Mouse (Mus musculus) liver, postnatal 0 days (tissue): Measurements from ENCODE around the gene Ipcef1. TPM values are rescaled to one million over a fixed set of nuclear protein-coding genes. Genes with fewer than 3 reads are reported as not detected.
"Not testable (repeated sequence)": the region's sequence is repeated elsewhere in the genome, so short reads cannot be mapped to it uniquely, and the experiment has no call there.

Source experiments
- ATAC-seq: fragments of 200-750 bp; cut with Nextera tagmentation; 2 replicates; pipeline ENCODE4 v1.8.0; 2017; ENCODE audit warnings: mild to moderate bottlenecking, moderate library complexity
- DNase-seq: peaks from one replicate; pipeline ENCODE4 v3.0.0-alpha.2; 2016
- H3K27ac ChIP-seq: fragments of 300-500 bp; sonication (generic); 2 replicates; pipeline ENCODE4 v1.5.1; 2014; ENCODE audit warnings: antibody characterized with exemption, moderate library complexity, mild to moderate bottlenecking, low read depth
- H3K27me3 ChIP-seq: fragments of 300-500 bp; sonication (generic); 2 replicates; pipeline ENCODE4 v1.6.1; 2014; ENCODE audit warnings: low read length, control low read depth, mixed read lengths; ENCODE audit not compliant: insufficient read depth
- H3K36me3 ChIP-seq: fragments of 300-500 bp; sonication (generic); replicated peaks from 2 replicates; pipeline ENCODE4 v1.6.1; 2014; ENCODE audit warnings: mild to moderate bottlenecking, control low read depth, low read length, moderate library complexity, mixed read lengths; ENCODE audit not compliant: insufficient read depth
- H3K4me1 ChIP-seq: fragments of 300-500 bp; sonication (generic); 2 replicates; pipeline ENCODE4 v1.6.1; 2014; ENCODE audit warnings: antibody characterized with exemption, mild to moderate bottlenecking, control low read depth; ENCODE audit not compliant: insufficient read depth
- H3K4me2 ChIP-seq: fragments of 300-500 bp; sonication (generic); 2 replicates; pipeline ENCODE4 v1.6.1; 2014; ENCODE audit warnings: low read depth, mild to moderate bottlenecking, low read length, moderate library complexity, mixed read lengths
- H3K4me3 ChIP-seq: fragments of 300-500 bp; sonication (generic); 2 replicates; pipeline ENCODE4 v1.5.1; 2014; ENCODE audit warnings: low read depth, low read length
- H3K9ac ChIP-seq: fragments of 300-500 bp; sonication (generic); replicated peaks from 2 replicates; pipeline ENCODE4 v1.6.1; 2014; ENCODE audit warnings: mild to moderate bottlenecking, moderate library complexity
- H3K9me3 ChIP-seq: fragments of 300-500 bp; sonication (generic); 2 replicates; pipeline ENCODE4 v1.6.1; 2016; ENCODE audit warnings: mild to moderate bottlenecking, control low read depth, low read length, mixed read lengths
- CTCF ChIP-seq: sonication (generic); IDR thresholded peaks from 2 replicates; pipeline ENCODE4 v1.5.1; 2016; ENCODE audit warnings: antibody characterized with exemption, low read depth
- EP300 ChIP-seq: IDR thresholded peaks from 2 replicates; pipeline ENCODE4 v1.6.1; 2016; ENCODE audit warnings: antibody characterized with exemption, low read depth, mild to moderate bottlenecking
- WGBS: fragments of 180-500 bp; shearing (Covaris S2); extraction: QIAGEN DNeasy Blood & Tissue Kit; methylation state at CpG from one replicate; pipeline ENCODE4 v1.1.7; 2014; ENCODE audit not compliant: insufficient replicate concordance; 5-methylcytosine and 5-hydroxymethylcytosine counted together
- polyA plus RNA-seq: library from polyadenylated mRNA; unstranded; fragments of >200 nt; fragmentation: Nextera tagmentation; extraction: Ambion mirVana; gene quantifications from 2 replicates; pipeline ENCODE4 v1.2.1, GENCODE M21; 2015

Ipcef1 gene
- polyA plus RNA-seq, 1 experiment from 2014 or later: 1.1 TPM

- WGBS: 75% methylated on average over 3 of the region's 3 CpGs
- no peak overlapping the region for H3K9ac ChIP-seq
- TF ChIP-seq EP300 (no peak), CTCF (no peak)
- H3K27me3 ChIP-seq: no peaks in the 10 kb centered on the region
- no peaks in the 10 kb centered on the region for H3K9me3 ChIP-seq
- H3K27ac ChIP-seq: no peak overlapping the region
- no peak for ATAC-seq
- H3K4me3 ChIP-seq: no peak overlapping the region
- H3K4me1 ChIP-seq: no peaks in the 10 kb centered on the region
- no peak overlapping the region for H3K4me2 ChIP-seq
- H3K36me3 ChIP-seq: no peaks in the 10 kb centered on the region
- no peak for DNase-seq
Observed at GRCm38 (mm10) chr10:6895796-6896195, 156.5 kb downstream of the Ipcef1 start.

- peak; percentile 80 for ATAC-seq
- WGBS: 77% methylated on average over 5 of the region's 5 CpGs
- no peak overlapping the region for H3K9ac ChIP-seq
Observed at GRCm38 (mm10) chr10:6890348-6891009, 161.8 kb downstream of the Ipcef1 start.

GRCm38 (mm10) chr10:6889640-6890245, 162.5 kb downstream of the Ipcef1 start:
- TF ChIP-seq EP300: no peak
- no peak for TF ChIP-seq CTCF
- DNase-seq (no peak), ATAC-seq (peak; percentile 57)
- H3K4me2 ChIP-seq: no peak overlapping the region
- H3K27me3 ChIP-seq: no peaks in the 10 kb centered on the region
- 0 out of 2 replicates have a peak overlapping the region, but pooled peaks have one; percentile 29 for H3K27ac ChIP-seq
- WGBS: 58% methylated on average over 5 of the region's 5 CpGs
- no peak overlapping the region for H3K4me3 ChIP-seq
- no peaks in the 10 kb centered on the region for H3K9me3 ChIP-seq
- H3K4me1 ChIP-seq: no peaks in the 10 kb centered on the region
- H3K36me3 ChIP-seq: no peaks in the 10 kb centered on the region
- no peak overlapping the region for H3K9ac ChIP-seq

More at GRCm38 (mm10) chr10:6890348-6891009, 161.8 kb downstream of the Ipcef1 start:
- no peak overlapping the region for H3K4me2 ChIP-seq
- H3K4me1 ChIP-seq: no peaks in the 10 kb centered on the region
- no peak for DNase-seq
- no peaks in the 10 kb centered on the region for H3K36me3 ChIP-seq
- H3K27me3 ChIP-seq: no peaks in the 10 kb centered on the region
- H3K9me3 ChIP-seq: no peaks in the 10 kb centered on the region
- no peak overlapping the region for H3K27ac ChIP-seq
- TF ChIP-seq EP300 (0 out of 2 replicates have a peak, but pooled peaks have one; percentile 10), CTCF (no peak)
- H3K4me3 ChIP-seq: no peak overlapping the region

- WGBS: 6% methylated on average over 1 of the region's 1 CpGs
- ATAC-seq: no peak
Observed at GRCm38 (mm10) chr10:6885460-6885859, 166.8 kb downstream of the Ipcef1 start.

GRCm38 (mm10) chr10:6882041-6882440, 170.2 kb downstream of the Ipcef1 start:
- WGBS: 96% methylated on average over 1 of the region's 1 CpGs
- not testable (repeated sequence) for H3K27ac ChIP-seq, H3K27me3 ChIP-seq, H3K4me2 ChIP-seq, ATAC-seq, H3K4me1 ChIP-seq, H3K36me3 ChIP-seq, H3K4me3 ChIP-seq, H3K9me3 ChIP-seq, DNase-seq, H3K9ac ChIP-seq

More at GRCm38 (mm10) chr10:6885460-6885859, 166.8 kb downstream of the Ipcef1 start:
- H3K36me3 ChIP-seq: no peaks in the 10 kb centered on the region
- no peaks in the 10 kb centered on the region for H3K9me3 ChIP-seq
- no peak overlapping the region for H3K9ac ChIP-seq
- H3K4me2 ChIP-seq: no peak overlapping the region
- H3K27ac ChIP-seq: no peak overlapping the region
- TF ChIP-seq EP300: no peak
- peak; percentile 56 for TF ChIP-seq CTCF
- no peaks in the 10 kb centered on the region for H3K4me1 ChIP-seq
- H3K27me3 ChIP-seq: no peaks in the 10 kb centered on the region
- H3K4me3 ChIP-seq: no peak overlapping the region
- DNase-seq: no peak

GRCm38 (mm10) chr10:6878276-6878881, 173.9 kb downstream of the Ipcef1 start:
- Histone ChIP-seq H3K27ac (no peak overlapping the region), H3K4me3 (no peak overlapping the region), H3K36me3 (no peaks in the 10 kb centered on the region), H3K4me2 (no peak overlapping the region), H3K4me1 (no peaks in the 10 kb centered on the region), H3K9ac (no peak overlapping the region), H3K27me3 (no peaks in the 10 kb centered on the region), H3K9me3 (no peaks in the 10 kb centered on the region)
- 90% methylated on average over 2 of the region's 2 CpGs for WGBS
- no peak for DNase-seq
- no peak for TF ChIP-seq CTCF
- no peak for ATAC-seq
